Mouse (Mus musculus): Measurements from ENCODE around the gene Rpl15.
A peak's percentile ranks its signal among the peaks of the same experiment; 100 is the strongest.

The Rpl15 gene

GRCm38 (mm10) chr14:18270529-18271441, at the start of gene Rpl15, which contains the start of gene Nkiras1:
Rpl15 (minus strand) TSS chr14:18271391.
Nkiras1 (plus strand) TSS chr14:18271136.
- peak; percentile 99 for DNase-seq (ENCODE audit: low read depth, low spot score)

- DNase-seq (ENCODE audit: low read depth, low spot score) = no peak
Measured at GRCm38 (mm10) chr14:18317457-18318411, 46.5 kb upstream of the Rpl15 start.

- DNase-seq (ENCODE audit: low read depth, low spot score) = no peak
Measured at GRCm38 (mm10) chr14:18304165-18304564, 33.0 kb upstream of the Rpl15 start.

GRCm38 (mm10) chr14:18303262-18303661, 32.1 kb upstream of the Rpl15 start:
- DNase-seq (ENCODE audit: low read depth, low spot score) = no peak

GRCm38 (mm10) chr14:18302750-18303149, 31.6 kb upstream of the Rpl15 start:
- DNase-seq (ENCODE audit: low read depth, low spot score) = no peak

- DNase-seq (ENCODE audit: low read depth, low spot score) = no peak
Measured at GRCm38 (mm10) chr14:18301591-18301990, 30.4 kb upstream of the Rpl15 start.

GRCm38 (mm10) chr14:18300676-18301075, 29.5 kb upstream of the Rpl15 start:
- no peak for DNase-seq (ENCODE audit: low read depth, low spot score)

- DNase-seq (ENCODE audit: low read depth, low spot score) = no peak
Measured at GRCm38 (mm10) chr14:18298874-18299273, 27.7 kb upstream of the Rpl15 start.

GRCm38 (mm10) chr14:18297441-18297840, 26.2 kb upstream of the Rpl15 start:
- no peak for DNase-seq (ENCODE audit: low read depth, low spot score)

- no peak for DNase-seq (ENCODE audit: low read depth, low spot score)
Measured at GRCm38 (mm10) chr14:18292578-18292977, 21.4 kb upstream of the Rpl15 start.

- DNase-seq (ENCODE audit: low read depth, low spot score) = no peak
Measured at GRCm38 (mm10) chr14:18292111-18292510, 20.9 kb upstream of the Rpl15 start.

- DNase-seq (ENCODE audit: low read depth, low spot score) = no peak
Measured at GRCm38 (mm10) chr14:18287391-18287790, 16.2 kb upstream of the Rpl15 start.

- no peak for DNase-seq (ENCODE audit: low read depth, low spot score)
Measured at GRCm38 (mm10) chr14:18286441-18286840, 15.2 kb upstream of the Rpl15 start.

- DNase-seq (ENCODE audit: low read depth, low spot score) = no peak
Measured at GRCm38 (mm10) chr14:18285476-18285875, 14.3 kb upstream of the Rpl15 start.

GRCm38 (mm10) chr14:18284581-18284980, 13.4 kb upstream of the Rpl15 start:
- no peak for DNase-seq (ENCODE audit: low read depth, low spot score)

- DNase-seq (ENCODE audit: low read depth, low spot score) = no peak
Measured at GRCm38 (mm10) chr14:18280375-18280774, 9.2 kb upstream of the Rpl15 start.

GRCm38 (mm10) chr14:18274526-18274925, 3.3 kb upstream of the Rpl15 start:
- no peak for DNase-seq (ENCODE audit: low read depth, low spot score)

GRCm38 (mm10) chr14:18271666-18272065, 475 bp upstream of the Rpl15 start:
- no peak for DNase-seq (ENCODE audit: low read depth, low spot score)

GRCm38 (mm10) chr14:18269947-18270528, 1.2 kb downstream of the Rpl15 start:
- DNase-seq (ENCODE audit: low read depth, low spot score) = peak; percentile 33

- DNase-seq (ENCODE audit: low read depth, low spot score) = no peak
Measured at GRCm38 (mm10) chr14:18263427-18263826, 7.8 kb downstream of the Rpl15 start.

GRCm38 (mm10) chr14:18261203-18261602, 10.0 kb downstream of the Rpl15 start:
- no peak for DNase-seq (ENCODE audit: low read depth, low spot score)

- DNase-seq (ENCODE audit: low read depth, low spot score) = no peak
Measured at GRCm38 (mm10) chr14:18242638-18243130, 28.5 kb downstream of the Rpl15 start.
